9 mouse cellular contexts compared by ENCODE assay signal in genomic region chr10:24777916-24778642, GRCm38 (mm10).
A peak's percentile ranks its signal among the peaks of the same experiment; 100 is the strongest.
DNase-seq lines count a peak whose midpoint lies in the region; ATAC-seq and TF ChIP-seq lines count a peak whose summit lies in the region.
"Had no signal": no experiment of that assay in that cellular context is flagged by ENCODE, and none has a peak within 500 bp of the region (broad histone marks: within the 10 kb centered on the region; RNA-seq: fewer than 3 reads in every experiment).

No protein-coding gene starts in this region.

- no peak overlapping the region for H3K4me3 ChIP-seq in embryonic fibroblast, embryonic 13.5 days (ENCODE audit: insufficient read depth, low read length)
- no peak overlapping the region for H3K4me3 ChIP-seq in liver, embryonic 12.5 days
- no peak overlapping the region for H3K4me3 ChIP-seq in hindbrain, embryonic 14.5 days (replicated peaks; ENCODE audit: low read length)
- H3K4me3 ChIP-seq: hindbrain, embryonic 15.5 days had no signal

- H3K4me1 ChIP-seq in embryonic fibroblast, embryonic 13.5 days (ENCODE audit: control insufficient read depth, insufficient read depth, low read length): peaks cover 5% of the 10 kb centered on the region; the same call in 1 of the 2 replicates
- 0 out of 2 replicates have a peak, but pooled peaks cover 3% of the 10 kb centered on the region for H3K4me1 ChIP-seq in liver, embryonic 12.5 days
- H3K4me1 ChIP-seq in hindbrain, embryonic 14.5 days (replicated peaks; ENCODE audit: control insufficient read depth, insufficient read depth, low read length): no peaks in the 10 kb centered on the region
- H3K4me1 ChIP-seq: hindbrain, embryonic 15.5 days had no signal

- no peaks in the 10 kb centered on the region for H3K36me3 ChIP-seq in liver, embryonic 12.5 days
- H3K36me3 ChIP-seq in hindbrain, embryonic 14.5 days (replicated peaks; ENCODE audit: control insufficient read depth, insufficient read depth): no peaks in the 10 kb centered on the region
- H3K36me3 ChIP-seq: hindbrain, embryonic 15.5 days had no signal

- no peaks in the 10 kb centered on the region for H3K27me3 ChIP-seq in liver, embryonic 12.5 days (replicated peaks)
- H3K27me3 ChIP-seq in hindbrain, embryonic 14.5 days (ENCODE audit: control insufficient read depth, insufficient read depth, low read length): no peaks in the 10 kb centered on the region
- H3K27me3 ChIP-seq: hindbrain, embryonic 15.5 days had no signal

- no peaks in the 10 kb centered on the region for H3K9me3 ChIP-seq in liver, embryonic 12.5 days (replicated peaks)
- no peaks in the 10 kb centered on the region for H3K9me3 ChIP-seq in hindbrain, embryonic 14.5 days (ENCODE audit: control insufficient read depth, low read length)
- H3K9me3 ChIP-seq: hindbrain, embryonic 15.5 days had no signal

- TF ChIP-seq CTCF in embryonic fibroblast, embryonic 13.5 days (IDR thresholded peaks at IDR 0.05; ENCODE audit: borderline replicate concordance, insufficient read depth, low read length): no peak

- no peak for TF ChIP-seq POLR2A in embryonic fibroblast, embryonic 13.5 days (IDR thresholded peaks at IDR 0.05; ENCODE audit: low read depth, low read length)

- WGBS in liver, embryonic 12.5 days (ENCODE audit: insufficient replicate concordance): 74% methylated on average over 14 of the region's 14 CpGs
- 84% methylated on average over 14 of the region's 14 CpGs for WGBS in hindbrain, embryonic 14.5 days

- no peak overlapping the region for H3K4me2 ChIP-seq in liver, embryonic 12.5 days
- H3K4me2 ChIP-seq in hindbrain, embryonic 14.5 days (replicated peaks): no peak overlapping the region
- H3K4me2 ChIP-seq: hindbrain, embryonic 15.5 days had no signal

- peak overlapping the region; percentile 92 for H3K27ac ChIP-seq in embryonic fibroblast, embryonic 13.5 days (ENCODE audit: insufficient read depth, low read length)
- H3K27ac ChIP-seq in liver, embryonic 12.5 days: no peak overlapping the region
- no peak overlapping the region for H3K27ac ChIP-seq in hindbrain, embryonic 14.5 days
- H3K27ac ChIP-seq: hindbrain, embryonic 15.5 days had no signal

- no peak overlapping the region for H3K9ac ChIP-seq in liver, embryonic 12.5 days
- no peak overlapping the region for H3K9ac ChIP-seq in hindbrain, embryonic 14.5 days
- H3K9ac ChIP-seq: hindbrain, embryonic 15.5 days had no signal

- no peak for ATAC-seq in liver, embryonic 12.5 days
- ATAC-seq in hindbrain, embryonic 14.5 days (ENCODE audit: low FRiP score): no peak

- peak; percentile 38 to 40 for DNase-seq in cerebellum, postnatal 10 days
- no peak for DNase-seq in cerebellum, adult 18-20 months
- DNase-seq in hindlimb bud, embryonic 11.5 days (ENCODE audit: extremely low spot score, low read depth, low spot score): peak; percentile 44
- DNase-seq in mesoderm, embryonic 11.5 days (ENCODE audit: low read depth, low spot score): peak; percentile 39
- DNase-seq in hindbrain, embryonic 14.5 days (ENCODE audit: low spot score): no peak
- no peak for DNase-seq in cerebellum, adult 11 months

Comparison
In these comparisons a context has a peak if more than half of its experiments do, and no peak if none do; other contexts are left out.
1. DNase-seq: peak in cerebellum, postnatal 10 days (2 of 2), hindlimb bud, embryonic 11.5 days (single experiment) and mesoderm, embryonic 11.5 days (single experiment); none in cerebellum, adult 18-20 months (0 of 2), hindbrain, embryonic 14.5 days (single experiment) and cerebellum, adult 11 months (single experiment).